Mouse (Mus musculus): ENCODE measurements at regions not wholly inside any gene's neighbourhood (a gene's known extent, or its start where the extent isn't known, plus 50 kb on each side); places are given as distances from the start of the nearest gene placed in this dataset.

GRCm38 (mm10) chr1:183949205-183949604 is 63.9 kb upstream of the Dusp10 start:
- no peaks in the 10 kb centered on the region for H3K79me2 ChIP-seq (ENCODE audit: control insufficient read depth, insufficient read depth, low read length, poor library complexity)
- H3K9ac ChIP-seq (ENCODE audit: control insufficient read depth, low read depth, low read length, poor library complexity, severe bottlenecking): no peak overlapping the region
- no peaks in the 10 kb centered on the region for H3K4me1 ChIP-seq (ENCODE audit: control insufficient read depth in 1 of 2, insufficient read depth in 2 of 2, low read length in 2 of 2)
- H3K4me3 ChIP-seq (ENCODE audit: control insufficient read depth in 1 of 2, insufficient read depth in 1 of 2, low read depth in 2 of 2, low read length in 2 of 2): no peak overlapping the region
- no peaks in the 10 kb centered on the region for H3K36me3 ChIP-seq (ENCODE audit: control insufficient read depth in 1 of 2, insufficient read depth in 2 of 2, low read length in 2 of 2)
- TF ChIP-seq SMC3 (IDR thresholded peaks at IDR 0.05; ENCODE audit: low read depth, low read length): no peak
- no peak for TF ChIP-seq USF1 (IDR thresholded peaks at IDR 0.05; ENCODE audit: low read depth, low read length)
- TF ChIP-seq CHD2 (IDR thresholded peaks at IDR 0.05; ENCODE audit: low read length): no peak
- no peak for TF ChIP-seq HCFC1 (IDR thresholded peaks at IDR 0.05; ENCODE audit: low read depth, low read length)
- no peak for TF ChIP-seq MEF2A (IDR thresholded peaks at IDR 0.05; ENCODE audit: extremely low read depth, insufficient replicate concordance, low read depth, low read length, poor library complexity, severe bottlenecking)
- no peak for TF ChIP-seq ETS1 (IDR thresholded peaks at IDR 0.05; ENCODE audit: low read depth, low read length)
- no peak for TF ChIP-seq SIN3A (IDR thresholded peaks at IDR 0.05; ENCODE audit: low read length)
- no peak for TF ChIP-seq ZMIZ1 (IDR thresholded peaks at IDR 0.05; ENCODE audit: low read depth, low read length)
- no peak for TF ChIP-seq GATA1 (IDR thresholded peaks at IDR 0.05; ENCODE audit: low read depth, low read length)
- TF ChIP-seq RAD21 (IDR thresholded peaks at IDR 0.05; ENCODE audit: low read depth, low read length): no peak
- no peak for TF ChIP-seq EP300 (IDR thresholded peaks at IDR 0.05; ENCODE audit: low read depth in 1 of 2, low read length in 2 of 2)
- TF ChIP-seq MAFK (IDR thresholded peaks at IDR 0.05; ENCODE audit: borderline replicate concordance, low read depth, low read length): no peak
- TF ChIP-seq TAL1 (IDR thresholded peaks at IDR 0.05; ENCODE audit: low read length): no peak
- TF ChIP-seq UBTF (IDR thresholded peaks at IDR 0.05; ENCODE audit: borderline replicate concordance, insufficient read depth, low read depth, low read length): no peak
- no peak for TF ChIP-seq POLR2A (IDR thresholded peaks at IDR 0.05; ENCODE audit: control insufficient read depth in 1 of 2, insufficient read depth in 1 of 2, low read depth in 1 of 2, low read length in 2 of 2, poor library complexity in 1 of 2)
- TF ChIP-seq MAX (IDR thresholded peaks at IDR 0.05; ENCODE audit: low read length): no peak
- TF ChIP-seq ZKSCAN1 (IDR thresholded peaks at IDR 0.05; ENCODE audit: low read depth, low read length): no peak
- no peak for TF ChIP-seq ZNF384 (IDR thresholded peaks at IDR 0.05; ENCODE audit: low read depth, low read length)
- no peak for DNase-seq (ENCODE audit: low read depth, low spot score)
- H3K9me3 ChIP-seq (replicated peaks; ENCODE audit: insufficient read depth, low read length): no peaks in the 10 kb centered on the region
- H3K27me3 ChIP-seq (ENCODE audit: control insufficient read depth in 1 of 2, insufficient read depth in 2 of 2, low read length in 2 of 2): no peaks in the 10 kb centered on the region
- no peak overlapping the region for H3K27ac ChIP-seq (ENCODE audit: control insufficient read depth, low read depth, low read length)

GRCm38 (mm10) chr1:183954086-183954485 is 59.0 kb upstream of the Dusp10 start:
- TF ChIP-seq MXI1 (IDR thresholded peaks at IDR 0.05; ENCODE audit: low read depth, low read length): no peak
- no peak for TF ChIP-seq SIN3A (IDR thresholded peaks at IDR 0.05; ENCODE audit: low read length)
- no peak for TF ChIP-seq ZC3H11A (IDR thresholded peaks at IDR 0.05; ENCODE audit: low read depth, low read length)
- TF ChIP-seq UBTF (IDR thresholded peaks at IDR 0.05; ENCODE audit: borderline replicate concordance, insufficient read depth, low read depth, low read length): no peak
- no peak for TF ChIP-seq ETS1 (IDR thresholded peaks at IDR 0.05; ENCODE audit: low read depth, low read length)
- TF ChIP-seq CHD1 (IDR thresholded peaks at IDR 0.05; ENCODE audit: low read depth, low read length): no peak
- no peak for TF ChIP-seq ZKSCAN1 (IDR thresholded peaks at IDR 0.05; ENCODE audit: low read depth, low read length)
- no peak for TF ChIP-seq MAFK (IDR thresholded peaks at IDR 0.05; ENCODE audit: borderline replicate concordance, low read depth, low read length)
- TF ChIP-seq MYC (IDR thresholded peaks at IDR 0.05; ENCODE audit: low read depth, low read length): no peak
- TF ChIP-seq ELF1 (IDR thresholded peaks at IDR 0.05; ENCODE audit: low read depth, low read length): no peak
- TF ChIP-seq USF2 (IDR thresholded peaks at IDR 0.05; ENCODE audit: borderline replicate concordance in 1 of 2, insufficient read depth in 1 of 2, low read depth in 1 of 2, low read length in 2 of 2): no peak
- no peak for TF ChIP-seq USF1 (IDR thresholded peaks at IDR 0.05; ENCODE audit: low read depth, low read length)
- TF ChIP-seq MEF2A (IDR thresholded peaks at IDR 0.05; ENCODE audit: extremely low read depth, insufficient replicate concordance, low read depth, low read length, poor library complexity, severe bottlenecking): no peak
- no peak for TF ChIP-seq JUND (IDR thresholded peaks at IDR 0.05; ENCODE audit: low read depth, low read length)
- TF ChIP-seq ZMIZ1 (IDR thresholded peaks at IDR 0.05; ENCODE audit: low read depth, low read length): no peak
- TF ChIP-seq SMC3 (IDR thresholded peaks at IDR 0.05; ENCODE audit: low read depth, low read length): no peak
- TF ChIP-seq EP300 (IDR thresholded peaks at IDR 0.05; ENCODE audit: low read depth in 1 of 2, low read length in 2 of 2): no peak
- Histone ChIP-seq H3K79me2 (ENCODE audit: control insufficient read depth, insufficient read depth, low read length, poor library complexity) (no peaks in the 10 kb centered on the region), H3K9me3 (replicated peaks; ENCODE audit: insufficient read depth, low read length) (no peaks in the 10 kb centered on the region), H3K9ac (ENCODE audit: control insufficient read depth, low read depth, low read length, poor library complexity, severe bottlenecking) (no peak overlapping the region), H3K4me1 (ENCODE audit: control insufficient read depth in 1 of 2, insufficient read depth in 2 of 2, low read length in 2 of 2) (no peaks in the 10 kb centered on the region), H3K27me3 (ENCODE audit: control insufficient read depth in 1 of 2, insufficient read depth in 2 of 2, low read length in 2 of 2) (no peaks in the 10 kb centered on the region), H3K4me3 (ENCODE audit: control insufficient read depth in 1 of 2, insufficient read depth in 1 of 2, low read depth in 2 of 2, low read length in 2 of 2) (no peak overlapping the region), H3K27ac (ENCODE audit: control insufficient read depth, low read depth, low read length) (no peak overlapping the region), H3K36me3 (ENCODE audit: control insufficient read depth in 1 of 2, insufficient read depth in 2 of 2, low read length in 2 of 2) (no peaks in the 10 kb centered on the region)
- DNase-seq (ENCODE audit: low read depth, low spot score): no peak

Measured in MEL (cell line).